Mouse (Mus musculus) forebrain, embryonic 12.5 days (tissue): ENCODE results near the gene Zfp93. TPM values are rescaled to one million over a fixed set of nuclear protein-coding genes. Genes with fewer than 3 reads are reported as not detected.
"Not testable (repeated sequence)": the region's sequence is repeated elsewhere in the genome, so short reads cannot be mapped to it uniquely, and the experiment has no call there.

ENCODE experiments used
- ATAC-seq: fragments of 200-750 bp; cut with Nextera tagmentation; 2 replicates; pipeline ENCODE4 v1.8.0; 2017; ENCODE audit warnings: moderate TSS enrichment; ENCODE audit not compliant: low FRiP score
- H3K27ac ChIP-seq: fragments of 300-500 bp; sonication (generic); 2 replicates; pipeline ENCODE4 v1.5.1; 2016; ENCODE audit warnings: mild to moderate bottlenecking
- H3K27me3 ChIP-seq: fragments of 300-500 bp; sonication (generic); 2 replicates; pipeline ENCODE4 v1.6.1; 2016; ENCODE audit warnings: mild to moderate bottlenecking
- H3K36me3 ChIP-seq: fragments of 300-500 bp; sonication (generic); replicated peaks from 2 replicates; pipeline ENCODE4 v1.6.1; 2016; ENCODE audit warnings: mild to moderate bottlenecking
- H3K4me1 ChIP-seq: fragments of 300-500 bp; sonication (generic); 2 replicates; pipeline ENCODE4 v1.6.1; 2016
- H3K4me2 ChIP-seq: fragments of 300-500 bp; sonication (generic); 2 replicates; pipeline ENCODE4 v1.6.1; 2016; ENCODE audit warnings: mild to moderate bottlenecking, moderate library complexity
- H3K4me3 ChIP-seq: fragments of 300-500 bp; sonication (generic); replicated peaks from 2 replicates; pipeline ENCODE4 v1.5.1; 2016; ENCODE audit warnings: mild to moderate bottlenecking
- H3K9ac ChIP-seq: fragments of 300-500 bp; sonication (generic); 2 replicates; pipeline ENCODE4 v1.6.1; 2016; ENCODE audit warnings: mild to moderate bottlenecking
- H3K9me3 ChIP-seq: fragments of 300-500 bp; sonication (generic); 2 replicates; pipeline ENCODE4 v1.6.1; 2016
- WGBS: fragments of 180-500 bp; shearing (Covaris S2); methylation state at CpG from one replicate; pipeline ENCODE4 v1.1.7; 2016; 5-methylcytosine and 5-hydroxymethylcytosine counted together
- polyA plus RNA-seq: library from polyadenylated mRNA; unstranded; fragments of >200 nt; fragmentation: Nextera tagmentation; extraction: Ambion mirVana; gene quantifications from 2 replicates; pipeline ENCODE4 v1.2.1, GENCODE M21; 2016

The Zfp93 gene
- polyA plus RNA-seq, 1 experiment from 2014 or later, result 7.6 TPM

GRCm38 (mm10) chr7:24274456-24274855 lies 4.2 kb downstream of the Zfp93 start:
- H3K4me3 ChIP-seq, result no peak overlapping the region
- H3K4me2 ChIP-seq, result no peak overlapping the region
- no peak overlapping the region for H3K9ac ChIP-seq
- H3K36me3 ChIP-seq, result peaks cover 33% of the 10 kb centered on the region
- ATAC-seq, result no peak
- no peaks in the 10 kb centered on the region for H3K9me3 ChIP-seq
- no peak overlapping the region for H3K27ac ChIP-seq
- H3K4me1 ChIP-seq, result peaks cover 9% of the 10 kb centered on the region; the same call in 1 of the 2 replicates
- no peaks in the 10 kb centered on the region for H3K27me3 ChIP-seq
- 94% methylated on average over 4 of the region's 4 CpGs for WGBS

- not testable (repeated sequence) for ATAC-seq, H3K27me3 ChIP-seq, H3K9me3 ChIP-seq, H3K4me1 ChIP-seq, H3K9ac ChIP-seq, H3K4me3 ChIP-seq, H3K27ac ChIP-seq, H3K4me2 ChIP-seq
- H3K36me3 ChIP-seq, result peaks cover 28% of the 10 kb centered on the region
- WGBS, result 81% methylated on average over 3 of the region's 3 CpGs
Observed at GRCm38 (mm10) chr7:24278771-24279170, 8.6 kb downstream of the Zfp93 start.

- Histone ChIP-seq H3K27me3 (no peaks in the 10 kb centered on the region), H3K4me1 (no peaks in the 10 kb centered on the region), H3K36me3 (peaks cover 14% of the 10 kb centered on the region), H3K9ac (no peak overlapping the region), H3K9me3 (no peaks in the 10 kb centered on the region), H3K27ac (no peak overlapping the region), H3K4me2 (no peak overlapping the region), H3K4me3 (no peak overlapping the region)
- 67% methylated on average over 10 of the region's 10 CpGs for WGBS
- ATAC-seq, result no peak
Observed at GRCm38 (mm10) chr7:24280031-24280857, 10.0 kb downstream of the Zfp93 start.

- Histone ChIP-seq H3K36me3 (peaks cover 9% of the 10 kb centered on the region), H3K27me3 (no peaks in the 10 kb centered on the region), H3K4me1 (no peaks in the 10 kb centered on the region), H3K4me3 (no peak overlapping the region), H3K4me2 (no peak overlapping the region), H3K27ac (no peak overlapping the region), H3K9ac (no peak overlapping the region), H3K9me3 (no peaks in the 10 kb centered on the region)
- 48% methylated on average over 4 of the region's 4 CpGs for WGBS
- ATAC-seq, result no peak
Observed at GRCm38 (mm10) chr7:24280858-24281145, 10.6 kb downstream of the Zfp93 start.

- 51% methylated on average over 4 of the region's 4 CpGs for WGBS
- Histone ChIP-seq H3K4me3 (no peak overlapping the region), H3K27ac (no peak overlapping the region), H3K4me2 (no peak overlapping the region), H3K9me3 (no peaks in the 10 kb centered on the region), H3K4me1 (no peaks in the 10 kb centered on the region), H3K36me3 (peaks cover 37% of the 10 kb centered on the region), H3K27me3 (no peaks in the 10 kb centered on the region), H3K9ac (no peak overlapping the region)
- no peak for ATAC-seq
Observed at GRCm38 (mm10) chr7:24286090-24286489, 15.9 kb downstream of the Zfp93 start.

- H3K9ac ChIP-seq, result no peak overlapping the region
- no peak overlapping the region for H3K4me2 ChIP-seq
- H3K27me3 ChIP-seq, result no peaks in the 10 kb centered on the region
- ATAC-seq, result no peak
- no peak overlapping the region for H3K4me3 ChIP-seq
- no peaks in the 10 kb centered on the region for H3K4me1 ChIP-seq
- 82% methylated on average over 4 of the region's 4 CpGs for WGBS
- H3K36me3 ChIP-seq, result peaks cover 46% of the 10 kb centered on the region
- H3K9me3 ChIP-seq, result no peaks in the 10 kb centered on the region
- no peak overlapping the region for H3K27ac ChIP-seq
Observed at GRCm38 (mm10) chr7:24286916-24287315, 16.7 kb downstream of the Zfp93 start.

- 92% methylated on average over 5 of the region's 5 CpGs for WGBS
- Histone ChIP-seq H3K27ac (no peak overlapping the region), H3K4me3 (no peak overlapping the region), H3K4me1 (no peaks in the 10 kb centered on the region), H3K4me2 (no peak overlapping the region), H3K36me3 (peaks cover 53% of the 10 kb centered on the region), H3K27me3 (no peaks in the 10 kb centered on the region), H3K9me3 (no peaks in the 10 kb centered on the region), H3K9ac (no peak overlapping the region)
- ATAC-seq, result no peak
Observed at GRCm38 (mm10) chr7:24287670-24288069, 17.4 kb downstream of the Zfp93 start.

- Histone ChIP-seq H3K27ac (no peak overlapping the region), H3K9me3 (no peaks in the 10 kb centered on the region), H3K36me3 (peaks cover 62% of the 10 kb centered on the region), H3K4me2 (no peak overlapping the region), H3K9ac (no peak overlapping the region), H3K27me3 (no peaks in the 10 kb centered on the region), H3K4me1 (no peaks in the 10 kb centered on the region), H3K4me3 (no peak overlapping the region)
- 87% methylated on average over 6 of the region's 6 CpGs for WGBS
- ATAC-seq, result no peak
Observed at GRCm38 (mm10) chr7:24288512-24288911, 18.3 kb downstream of the Zfp93 start.

- peaks cover 78% of the 10 kb centered on the region for H3K36me3 ChIP-seq
- no peaks in the 10 kb centered on the region for H3K27me3 ChIP-seq
- H3K9ac ChIP-seq, result no peak overlapping the region
- no peak overlapping the region for H3K4me3 ChIP-seq
- no peak overlapping the region for H3K4me2 ChIP-seq
- no peak overlapping the region for H3K27ac ChIP-seq
- 96% methylated on average over 4 of the region's 4 CpGs for WGBS
- H3K9me3 ChIP-seq, result no peaks in the 10 kb centered on the region
- ATAC-seq, result no peak
- H3K4me1 ChIP-seq, result no peaks in the 10 kb centered on the region
Observed at GRCm38 (mm10) chr7:24290106-24290693, 20.0 kb downstream of the Zfp93 start.

GRCm38 (mm10) chr7:24291387-24292090 lies 21.3 kb downstream of the Zfp93 start:
- H3K4me3 ChIP-seq, result no peak overlapping the region
- no peaks in the 10 kb centered on the region for H3K9me3 ChIP-seq
- no peak overlapping the region for H3K9ac ChIP-seq
- H3K27me3 ChIP-seq, result no peaks in the 10 kb centered on the region
- no peak overlapping the region for H3K27ac ChIP-seq
- peaks cover 92% of the 10 kb centered on the region for H3K36me3 ChIP-seq
- H3K4me1 ChIP-seq, result no peaks in the 10 kb centered on the region
- 92% methylated on average over 27 of the region's 27 CpGs for WGBS
- no peak for ATAC-seq
- no peak overlapping the region for H3K4me2 ChIP-seq

GRCm38 (mm10) chr7:24293061-24293851 lies 23.0 kb downstream of the Zfp93 start:
- H3K27me3 ChIP-seq, result no peaks in the 10 kb centered on the region
- H3K36me3 ChIP-seq, result peaks cover 83% of the 10 kb centered on the region
- H3K4me1 ChIP-seq, result peaks cover 4% of the 10 kb centered on the region
- ATAC-seq, result no peak
- H3K9me3 ChIP-seq, result no peaks in the 10 kb centered on the region
- H3K9ac ChIP-seq, result no peak overlapping the region
- no peak overlapping the region for H3K4me2 ChIP-seq
- 88% methylated on average over 12 of the region's 12 CpGs for WGBS
- H3K27ac ChIP-seq, result no peak overlapping the region
- H3K4me3 ChIP-seq, result no peak overlapping the region

GRCm38 (mm10) chr7:24294763-24295162 lies 24.5 kb downstream of the Zfp93 start:
- 97% methylated on average over 4 of the region's 4 CpGs for WGBS
- Histone ChIP-seq H3K36me3 (peaks cover 72% of the 10 kb centered on the region), H3K9me3 (no peaks in the 10 kb centered on the region), H3K27me3 (no peaks in the 10 kb centered on the region), H3K4me1 (peaks cover 5% of the 10 kb centered on the region), H3K27ac (no peak overlapping the region), H3K9ac (no peak overlapping the region), H3K4me3 (no peak overlapping the region), H3K4me2 (no peak overlapping the region)
- no peak for ATAC-seq
